24 mouse cellular contexts compared by ENCODE assay signal in the genomic region with DNA sequence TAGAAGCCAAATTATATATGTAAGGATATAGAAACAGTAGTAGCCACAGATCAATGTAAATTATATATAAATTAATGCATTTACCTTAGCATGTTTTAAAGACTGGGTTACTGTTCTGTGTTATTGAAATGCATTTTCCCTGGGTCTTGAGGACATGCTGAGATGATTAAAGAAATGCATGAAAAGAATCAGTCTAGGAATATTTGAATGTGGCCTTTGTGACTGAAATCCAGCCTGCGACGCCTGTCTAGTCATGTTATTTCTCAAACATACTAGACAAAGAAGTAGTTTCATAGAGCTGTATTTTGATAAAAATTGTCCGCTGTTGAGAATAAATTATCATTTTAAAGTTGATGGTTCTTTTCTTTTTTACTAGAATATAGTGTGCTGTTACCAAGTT.
"Had no signal": no experiment of that assay in that cellular context is flagged by ENCODE, and none has a peak within 500 bp of the region (broad histone marks: within the 10 kb centered on the region; RNA-seq: fewer than 3 reads in every experiment).

No protein-coding gene starts in this region.

- H3K27me3 ChIP-seq: intestine, embryonic 15.5 days; kidney, embryonic 15.5 days; limb, embryonic 13.5 days; liver, embryonic 12.5 days; liver, embryonic 15.5 days; lung, embryonic 15.5 days; megakaryocyte, embryonic 14.5 days; neural tube, embryonic 13.5 days; stomach, embryonic 15.5 days had no signal

- H3K4me3 ChIP-seq: intestine, embryonic 15.5 days; kidney, embryonic 15.5 days; limb, embryonic 10.5 days; limb, embryonic 13.5 days; liver, embryonic 12.5 days; liver, embryonic 15.5 days; lung, embryonic 15.5 days; megakaryocyte, embryonic 14.5 days; midbrain, embryonic 10.5 days; myocyte; neural tube, embryonic 13.5 days; stomach, embryonic 15.5 days had no signal

- H3K9ac ChIP-seq: intestine, embryonic 15.5 days; kidney, embryonic 15.5 days; limb, embryonic 13.5 days; liver, embryonic 12.5 days; liver, embryonic 15.5 days; lung, embryonic 15.5 days; neural tube, embryonic 13.5 days; stomach, embryonic 15.5 days had no signal

- H3K36me3 ChIP-seq: intestine, embryonic 15.5 days; kidney, embryonic 15.5 days; limb, embryonic 10.5 days; limb, embryonic 13.5 days; liver, embryonic 12.5 days; liver, embryonic 15.5 days; lung, embryonic 15.5 days; midbrain, embryonic 10.5 days; neural tube, embryonic 13.5 days; stomach, embryonic 15.5 days had no signal

- ATAC-seq: intestine, embryonic 15.5 days; liver, embryonic 12.5 days had no signal

- H3K4me1 ChIP-seq: intestine, embryonic 15.5 days; kidney, embryonic 15.5 days; limb, embryonic 10.5 days; limb, embryonic 13.5 days; liver, embryonic 12.5 days; liver, embryonic 15.5 days; lung, embryonic 15.5 days; neural tube, embryonic 13.5 days; stomach, embryonic 15.5 days had no signal

- H3K9me3 ChIP-seq: intestine, embryonic 15.5 days; kidney, embryonic 15.5 days; limb, embryonic 10.5 days; limb, embryonic 13.5 days; liver, embryonic 12.5 days; liver, embryonic 15.5 days; lung, embryonic 15.5 days; megakaryocyte, embryonic 14.5 days; midbrain, embryonic 10.5 days; neural tube, embryonic 13.5 days; stomach, embryonic 15.5 days had no signal

- DNase-seq: kidney, adult 11 months; kidney, adult 8-10 months; kidney, postnatal 10 days; kidney, postnatal 36 days; layer of hippocampus, adult 9-11 months; liver; lung, adult 18-20 months; lung, postnatal 10 days; lung, postnatal 36 days; right cerebral cortex, postnatal 25 days; spleen, adult 18-20 months; thymus, postnatal 36 days had no signal

- H3K4me2 ChIP-seq: intestine, embryonic 15.5 days; kidney, embryonic 15.5 days; limb, embryonic 13.5 days; liver, embryonic 12.5 days; liver, embryonic 15.5 days; lung, embryonic 15.5 days; neural tube, embryonic 13.5 days; stomach, embryonic 15.5 days had no signal

- H3K27ac ChIP-seq: intestine, embryonic 15.5 days; kidney, embryonic 15.5 days; limb, embryonic 10.5 days; limb, embryonic 13.5 days; liver, embryonic 12.5 days; liver, embryonic 15.5 days; lung, embryonic 15.5 days; midbrain, embryonic 10.5 days; neural tube, embryonic 13.5 days; stomach, embryonic 15.5 days had no signal
